Mouse (Mus musculus): ENCODE measurements at regions not wholly inside any gene's neighbourhood (a gene's known extent, or its start where the extent isn't known, plus 50 kb on each side); places are given as distances from the start of the nearest gene placed in this dataset.

DNA sequence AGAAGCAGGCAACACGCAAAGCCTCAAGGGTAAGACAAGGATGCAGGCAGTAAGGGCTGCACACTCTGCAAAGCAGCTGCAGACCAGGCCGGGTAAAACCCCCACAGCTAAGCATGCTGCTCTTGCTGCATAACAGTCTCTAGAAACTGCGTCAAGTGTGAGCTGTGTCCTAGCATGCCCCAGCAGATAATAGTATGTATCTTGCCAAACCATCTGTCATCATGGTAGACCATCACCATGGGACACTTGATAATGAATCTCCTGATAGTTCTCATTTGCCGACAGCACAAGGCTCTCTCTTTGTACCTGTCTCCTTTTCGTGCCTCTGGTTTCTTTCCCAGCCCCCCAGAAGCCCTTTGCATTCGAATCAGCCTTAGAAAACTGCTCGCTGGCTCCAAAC lies 52.5 kb upstream of the Ddx18 start:
- DNase-seq (ENCODE audit: low read depth, low spot score), result no peak

- DNase-seq (ENCODE audit: low read depth, low spot score), result no peak
Measured at GRCm38 (mm10) chr1:121618550-121618949, 50.8 kb upstream of the Ddx18 start.
